Mouse (Mus musculus) lung, embryonic 16.5 days (tissue): ENCODE measurements around the gene Defb48. TPM values are rescaled to one million over a fixed set of nuclear protein-coding genes. Genes with fewer than 3 reads are reported as not detected.

Experiments
- ATAC-seq: fragments of 200-750 bp; cut with Nextera tagmentation; 2 replicates; pipeline ENCODE4 v1.8.0; 2017; ENCODE audit warnings: low read depth, mild to moderate bottlenecking, moderate library complexity
- H3K27ac ChIP-seq: fragments of 300-500 bp; sonication (generic); 2 replicates; pipeline ENCODE4 v1.5.1; 2014; ENCODE audit warnings: mild to moderate bottlenecking, control low read depth, low read length
- H3K27me3 ChIP-seq: fragments of 300-500 bp; sonication (generic); 2 replicates; pipeline ENCODE4 v1.6.1; 2014; ENCODE audit warnings: low read depth, low read length, mixed read lengths; ENCODE audit not compliant: control insufficient read depth, insufficient read depth
- H3K36me3 ChIP-seq: fragments of 300-500 bp; sonication (generic); 2 replicates; pipeline ENCODE4 v1.6.1; 2014; ENCODE audit warnings: low read length; ENCODE audit not compliant: control insufficient read depth, insufficient read depth
- H3K4me1 ChIP-seq: fragments of 300-500 bp; sonication (generic); replicated peaks from 2 replicates; pipeline ENCODE4 v1.6.1; 2014; ENCODE audit warnings: low read length, mixed read lengths; ENCODE audit not compliant: control insufficient read depth, insufficient read depth
- H3K4me2 ChIP-seq: fragments of 300-500 bp; sonication (generic); 2 replicates; pipeline ENCODE4 v1.6.1; 2014; ENCODE audit warnings: low read depth, low read length, control low read depth
- H3K4me3 ChIP-seq: fragments of 300-500 bp; sonication (generic); 2 replicates; pipeline ENCODE4 v1.5.1; 2014; ENCODE audit warnings: mild to moderate bottlenecking, low read length, control low read depth
- H3K9ac ChIP-seq: fragments of 300-500 bp; sonication (generic); 2 replicates; pipeline ENCODE4 v1.6.1; 2014; ENCODE audit warnings: low read length, control low read depth
- H3K9me3 ChIP-seq: fragments of 300-500 bp; sonication (generic); 2 replicates; pipeline ENCODE4 v1.6.1; 2016; ENCODE audit warnings: low read length; ENCODE audit not compliant: control insufficient read depth
- WGBS: fragments of 180-500 bp; shearing (Covaris S2); extraction: QIAGEN DNeasy Blood & Tissue Kit; methylation state at CpG from one replicate; pipeline ENCODE4 v1.1.7; 2014; 5-methylcytosine and 5-hydroxymethylcytosine counted together
- polyA plus RNA-seq: library from polyadenylated mRNA; unstranded; fragments of >200 nt; fragmentation: Nextera tagmentation; extraction: Ambion mirVana; gene quantifications from 2 replicates; pipeline ENCODE4 v1.2.1, GENCODE M21; 2015

Gene Defb48
- polyA plus RNA-seq: not detected in 2 replicates

GRCm38 (mm10) chr14:62984410-62984809 lies at the start of gene Defb48:
Defb48 (minus strand) TSS chr14:62984510.
- Histone ChIP-seq H3K9me3 (no peaks in the 10 kb centered on the region), H3K4me1 (no peaks in the 10 kb centered on the region), H3K36me3 (no peaks in the 10 kb centered on the region), H3K4me3 (no peak within 1 kb of the TSS), H3K4me2 (no peak within 1 kb of the TSS), H3K9ac (no peak within 1 kb of the TSS), H3K27me3 (no peaks in the 10 kb centered on the region), H3K27ac (no peak within 1 kb of the TSS)
- WGBS: 72% methylated on average over 1 of the region's 1 CpGs
- no peak for ATAC-seq

- Histone ChIP-seq H3K4me3 (no peak overlapping the region), H3K9ac (no peak overlapping the region), H3K36me3 (no peaks in the 10 kb centered on the region), H3K4me1 (no peaks in the 10 kb centered on the region), H3K4me2 (no peak overlapping the region), H3K27ac (no peak overlapping the region), H3K9me3 (no peaks in the 10 kb centered on the region), H3K27me3 (no peaks in the 10 kb centered on the region)
- 48% methylated on average over 6 of the region's 6 CpGs for WGBS
- ATAC-seq: no peak
These were observed 36.3 kb upstream of the Defb48 start for GRCm38 (mm10) chr14:63020524-63021156.

- 78% methylated on average over 4 of the region's 4 CpGs for WGBS
- H3K27me3 ChIP-seq: no peaks in the 10 kb centered on the region
- no peak overlapping the region for H3K4me3 ChIP-seq
- no peak overlapping the region for H3K27ac ChIP-seq
- no peak overlapping the region for H3K9ac ChIP-seq
- no peak for ATAC-seq
- no peaks in the 10 kb centered on the region for H3K9me3 ChIP-seq
- no peaks in the 10 kb centered on the region for H3K4me1 ChIP-seq
- no peak overlapping the region for H3K4me2 ChIP-seq
- no peaks in the 10 kb centered on the region for H3K36me3 ChIP-seq
These were observed 30.4 kb upstream of the Defb48 start for GRCm38 (mm10) chr14:63014667-63015066.

GRCm38 (mm10) chr14:63013082-63013481 lies 28.8 kb upstream of the Defb48 start:
- H3K9ac ChIP-seq: no peak overlapping the region
- no peak overlapping the region for H3K4me3 ChIP-seq
- no peaks in the 10 kb centered on the region for H3K9me3 ChIP-seq
- no peak overlapping the region for H3K4me2 ChIP-seq
- H3K36me3 ChIP-seq: no peaks in the 10 kb centered on the region
- H3K27me3 ChIP-seq: no peaks in the 10 kb centered on the region
- H3K27ac ChIP-seq: no peak overlapping the region
- ATAC-seq: no peak
- H3K4me1 ChIP-seq: no peaks in the 10 kb centered on the region
- WGBS: 65% methylated on average over 4 of the region's 4 CpGs

- ATAC-seq: no peak
- Histone ChIP-seq H3K36me3 (no peaks in the 10 kb centered on the region), H3K27ac (no peak within 1 kb of the TSS), H3K9ac (no peak within 1 kb of the TSS), H3K27me3 (no peaks in the 10 kb centered on the region), H3K4me1 (no peaks in the 10 kb centered on the region), H3K4me2 (no peak within 1 kb of the TSS), H3K4me3 (no peak within 1 kb of the TSS), H3K9me3 (no peaks in the 10 kb centered on the region)
- WGBS: 94% methylated on average over 5 of the region's 5 CpGs
These were observed 27.2 kb upstream of the Defb48 start, which contains the start of gene Defb43 for GRCm38 (mm10) chr14:63011471-63011870. Defb43 (plus strand) TSS chr14:63011771.

- 0 out of 2 replicates have a peak, but pooled peaks have one; percentile 28 for ATAC-seq
- H3K27ac ChIP-seq: no peak overlapping the region
- WGBS: 27% methylated on average over 2 of the region's 2 CpGs
These were observed 18.3 kb upstream of the Defb48 start for GRCm38 (mm10) chr14:63002588-63002987.

GRCm38 (mm10) chr14:62998977-62999376 lies 14.7 kb upstream of the Defb48 start:
- Histone ChIP-seq H3K9me3 (no peaks in the 10 kb centered on the region), H3K27me3 (no peaks in the 10 kb centered on the region), H3K4me3 (no peak overlapping the region), H3K27ac (no peak overlapping the region), H3K4me1 (no peaks in the 10 kb centered on the region), H3K4me2 (no peak overlapping the region), H3K9ac (no peak overlapping the region), H3K36me3 (no peaks in the 10 kb centered on the region)
- WGBS: 92% methylated on average over 4 of the region's 4 CpGs
- ATAC-seq: no peak

More at GRCm38 (mm10) chr14:63002588-63002987, 18.3 kb upstream of the Defb48 start:
- Histone ChIP-seq H3K36me3 (no peaks in the 10 kb centered on the region), H3K9me3 (no peaks in the 10 kb centered on the region), H3K4me3 (no peak overlapping the region), H3K4me1 (no peaks in the 10 kb centered on the region), H3K27me3 (no peaks in the 10 kb centered on the region), H3K4me2 (no peak overlapping the region), H3K9ac (no peak overlapping the region)

- no peaks in the 10 kb centered on the region for H3K4me1 ChIP-seq
These were observed 13.5 kb upstream of the Defb48 start, which contains the start of gene Defb47 for GRCm38 (mm10) chr14:62997777-62998176. Defb47 (plus strand) TSS chr14:62998077.

GRCm38 (mm10) chr14:62991849-62992510 lies 7.7 kb upstream of the Defb48 start:
- no peaks in the 10 kb centered on the region for H3K9me3 ChIP-seq
- no peaks in the 10 kb centered on the region for H3K4me1 ChIP-seq
- no peak overlapping the region for H3K9ac ChIP-seq
- 72% methylated on average over 7 of the region's 7 CpGs for WGBS
- no peaks in the 10 kb centered on the region for H3K36me3 ChIP-seq
- no peak for ATAC-seq
- no peak overlapping the region for H3K4me3 ChIP-seq
- H3K27ac ChIP-seq: no peak overlapping the region
- no peak overlapping the region for H3K4me2 ChIP-seq
- H3K27me3 ChIP-seq: no peaks in the 10 kb centered on the region

More at GRCm38 (mm10) chr14:62997777-62998176, 13.5 kb upstream of the Defb48 start, which contains the start of gene Defb47:
- no peak within 1 kb of the TSS for H3K4me2 ChIP-seq
- H3K4me3 ChIP-seq: no peak within 1 kb of the TSS
- 83% methylated on average over 8 of the region's 8 CpGs for WGBS
- no peaks in the 10 kb centered on the region for H3K9me3 ChIP-seq
- no peak for ATAC-seq
- H3K27me3 ChIP-seq: no peaks in the 10 kb centered on the region
- H3K36me3 ChIP-seq: no peaks in the 10 kb centered on the region
- no peak within 1 kb of the TSS for H3K9ac ChIP-seq
- no peak within 1 kb of the TSS for H3K27ac ChIP-seq
